Mouse (Mus musculus): Measurements from ENCODE around the gene Gla. TPM values are rescaled to one million over a fixed set of nuclear protein-coding genes. Genes with fewer than 3 reads are reported as not detected.

The Gla gene
- polyA plus RNA-seq (2014; fragmentation: Illumina TruSeq; extraction: RNeasy Lipid Tissue Mini Kit (QIAGEN cat#74804); ENCODE audit: low read depth, low replicate concordance) = 16.2 TPM

DNA sequence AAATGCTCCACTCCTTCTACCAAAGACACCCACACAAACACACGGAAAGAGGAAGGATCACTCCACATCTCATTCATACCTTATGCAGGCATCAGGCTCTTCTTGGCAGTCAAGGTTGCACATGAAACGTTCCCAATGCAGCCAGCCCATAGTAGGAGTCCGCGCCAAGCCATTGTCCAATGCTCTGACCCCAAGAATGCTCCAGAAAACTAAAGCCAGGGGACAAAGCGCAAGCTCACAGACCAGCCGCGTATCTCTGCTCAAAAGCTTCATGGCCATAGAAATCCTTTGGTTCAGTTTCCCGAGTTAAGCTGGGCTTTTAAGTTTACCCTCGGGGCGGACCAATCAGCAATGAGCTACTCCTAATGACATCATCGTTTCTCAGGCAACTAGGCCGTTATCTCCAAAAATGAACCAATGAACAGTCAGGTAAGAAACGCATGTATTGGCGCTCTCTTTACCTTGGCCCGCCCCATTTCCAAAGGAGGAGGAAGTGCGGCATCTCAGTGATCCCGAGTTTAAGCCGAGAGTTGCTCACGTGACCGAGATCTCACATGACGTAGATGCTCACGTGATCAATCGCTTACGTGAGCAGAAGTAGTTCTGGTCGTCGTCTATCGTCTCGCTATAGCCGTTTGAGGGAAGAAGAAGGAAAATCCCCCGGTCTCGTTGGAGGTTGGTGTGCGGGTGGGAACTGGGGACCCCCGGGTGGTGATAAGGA lies at the start of gene Gla, which contains the start of gene Hnrnph2:
Gla (minus strand) TSS at position 467 of the 721 bp plus-strand sequence.
Hnrnph2 (plus strand) TSS at position 521 of the 721 bp plus-strand sequence.

DNA sequence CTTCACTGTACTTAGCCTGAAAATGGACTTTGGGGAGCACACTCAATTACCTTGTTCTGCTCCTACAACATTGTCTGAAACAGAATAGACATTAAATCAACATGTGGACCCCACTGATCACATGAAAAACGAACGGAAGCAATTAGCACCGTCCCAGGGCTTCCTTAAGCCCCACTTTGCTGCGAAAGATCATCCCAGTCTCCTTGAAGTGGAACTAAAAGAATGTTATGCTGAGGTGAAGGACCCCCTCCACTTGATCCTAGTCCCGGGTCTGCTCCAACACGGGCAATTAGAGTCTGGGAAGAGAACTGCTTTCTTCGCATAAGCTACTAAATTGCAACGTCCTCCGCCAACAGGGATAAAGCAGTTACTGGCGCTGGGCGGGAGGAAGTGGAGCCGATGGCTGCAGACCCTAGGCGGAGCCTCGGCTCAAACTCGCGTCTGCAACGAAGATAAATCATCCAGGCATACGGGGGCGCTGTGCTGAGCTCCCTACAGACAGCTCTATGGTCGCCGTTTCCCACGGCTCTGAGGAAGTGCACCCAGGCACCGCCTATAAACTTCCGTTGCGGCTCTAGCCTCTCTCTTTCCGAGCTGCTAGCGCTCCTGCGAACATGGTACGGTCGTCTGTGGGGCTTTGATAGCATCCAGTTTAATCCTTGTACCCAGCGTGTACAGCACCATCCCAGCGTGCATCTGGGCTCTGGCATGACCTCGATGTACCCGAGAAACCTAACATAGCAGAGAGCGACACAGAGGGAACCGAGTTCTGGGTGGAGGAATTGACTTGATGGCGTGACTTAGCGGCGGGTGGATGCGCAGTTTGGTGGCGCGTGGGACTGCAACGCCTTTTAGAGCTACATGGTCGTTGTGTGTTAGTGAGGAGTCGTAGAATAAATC lies 15.6 kb downstream of the Gla start, which contains the start of gene Rpl36a:
Rpl36a (plus strand) TSS at position 552 of the 900 bp plus-strand sequence.

DNA sequence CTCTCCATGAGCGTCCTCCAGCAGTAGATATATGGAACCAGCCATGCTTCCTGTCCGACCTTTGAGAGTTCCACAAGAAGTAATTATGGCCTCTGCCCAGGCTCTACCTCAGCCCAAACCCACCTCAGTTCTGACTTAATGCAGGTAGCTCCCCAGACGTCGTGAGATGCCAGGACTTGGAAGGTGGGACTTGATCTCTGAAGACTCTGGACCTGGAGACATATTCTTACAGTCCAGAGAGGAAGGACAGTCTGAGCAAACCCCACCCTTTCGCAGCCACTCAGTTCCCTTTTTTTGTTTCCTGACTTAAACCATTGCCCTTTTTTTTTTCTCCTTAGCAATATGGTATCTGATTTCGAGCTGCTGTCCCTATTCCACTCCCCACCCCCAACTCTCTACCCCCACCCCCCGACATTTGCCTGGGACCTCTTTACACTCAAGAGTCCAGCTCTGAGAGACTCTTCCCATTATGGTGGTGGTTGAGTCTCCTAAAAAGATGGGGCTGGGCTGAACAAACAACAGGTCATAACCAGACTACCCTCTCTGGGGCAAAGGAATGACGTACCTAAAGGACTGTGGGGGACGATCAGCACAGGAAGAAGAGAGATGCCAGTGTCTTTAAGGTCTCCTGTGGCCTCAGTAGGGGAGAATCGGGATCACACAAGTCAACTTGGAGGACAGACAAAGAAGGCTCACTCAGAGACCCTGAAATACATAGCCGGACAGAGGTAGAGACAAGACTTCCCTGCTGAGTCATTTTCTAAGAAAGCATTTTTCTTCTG lies 17.8 kb downstream of the Gla start, which contains the start of gene Btk:
Btk (minus strand) TSS at position 683 of the 782 bp plus-strand sequence.

DNA sequence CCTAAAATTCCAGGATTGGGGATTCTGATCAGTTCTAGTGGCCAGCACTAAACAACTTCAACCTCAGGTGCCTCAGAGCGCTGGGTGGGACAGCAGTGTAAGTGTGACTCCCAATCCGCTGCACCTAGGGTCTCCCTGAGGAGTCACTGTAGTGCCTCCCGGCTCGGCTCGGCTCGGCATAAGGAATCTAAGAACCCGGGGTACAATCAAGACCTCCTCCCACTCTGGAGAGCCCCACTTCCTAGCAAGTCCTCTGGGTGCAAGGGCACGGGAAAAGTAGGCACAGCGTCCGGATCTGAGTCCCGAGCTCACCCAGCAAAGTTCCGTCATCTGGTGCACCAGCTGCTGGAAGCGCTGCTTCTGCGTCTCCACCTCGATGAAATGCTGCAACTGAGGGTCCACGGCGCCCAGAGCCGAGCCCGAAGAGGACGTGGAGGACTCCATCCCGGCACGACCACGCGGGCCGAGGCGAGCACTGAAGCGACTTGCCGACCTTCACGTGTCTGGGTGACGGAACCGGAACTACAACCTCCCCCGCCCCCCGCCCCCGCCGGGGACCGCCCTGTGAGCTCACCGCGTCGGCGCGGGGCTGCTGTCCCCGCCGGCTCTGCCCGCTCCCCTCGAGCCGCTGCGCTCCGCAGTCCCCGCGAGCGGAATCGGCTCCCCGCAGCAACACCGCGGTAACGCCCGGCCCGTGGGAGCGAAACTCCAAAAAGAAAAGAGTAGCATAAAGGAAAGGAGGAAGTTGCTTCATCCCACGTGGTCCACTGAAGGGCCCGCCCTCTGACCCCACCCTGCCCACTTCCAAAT lies 59.6 kb downstream of the Gla start, which contains the start of gene Timm8a1:
Timm8a1 (minus strand) TSS at position 721 of the 810 bp plus-strand sequence.

Other genes starting within 250 kb of the Gla start
- 0.41 TPM for gene Drp2, start 196.6 kb downstream of the Gla start, polyA plus RNA-seq (2014; fragmentation: Illumina TruSeq; extraction: RNeasy Lipid Tissue Mini Kit (QIAGEN cat#74804); ENCODE audit: low read depth, low replicate concordance)
- gene Taf7l, start 124.6 kb downstream of the Gla start, polyA plus RNA-seq (2014; fragmentation: Illumina TruSeq; extraction: RNeasy Lipid Tissue Mini Kit (QIAGEN cat#74804); ENCODE audit: low read depth, low replicate concordance) = not detected
- gene Timm8a1, start 59.3 kb downstream of the Gla start, polyA plus RNA-seq (2014; fragmentation: Illumina TruSeq; extraction: RNeasy Lipid Tissue Mini Kit (QIAGEN cat#74804); ENCODE audit: low read depth, low replicate concordance) = 147 TPM
- gene Btk, start 17.6 kb downstream of the Gla start, polyA plus RNA-seq (2014; fragmentation: Illumina TruSeq; extraction: RNeasy Lipid Tissue Mini Kit (QIAGEN cat#74804); ENCODE audit: low read depth, low replicate concordance) = 4.1 TPM
- 438 TPM for gene Rpl36a, start 15.5 kb downstream of the Gla start, polyA plus RNA-seq (2014; fragmentation: Illumina TruSeq; extraction: RNeasy Lipid Tissue Mini Kit (QIAGEN cat#74804); ENCODE audit: low read depth, low replicate concordance)
- 277 TPM for gene Hnrnph2, start 54 bp upstream of the Gla start, polyA plus RNA-seq (2014; fragmentation: Illumina TruSeq; extraction: RNeasy Lipid Tissue Mini Kit (QIAGEN cat#74804); ENCODE audit: low read depth, low replicate concordance)
- gene Armcx4, start 85.4 kb upstream of the Gla start, polyA plus RNA-seq (2014; fragmentation: Illumina TruSeq; extraction: RNeasy Lipid Tissue Mini Kit (QIAGEN cat#74804); ENCODE audit: low read depth, low replicate concordance) = 17.9 TPM
- gene Armcx1, start 116.8 kb upstream of the Gla start, polyA plus RNA-seq (2014; fragmentation: Illumina TruSeq; extraction: RNeasy Lipid Tissue Mini Kit (QIAGEN cat#74804); ENCODE audit: low read depth, low replicate concordance) = 56.6 TPM
- gene Armcx6, start 150.3 kb upstream of the Gla start, polyA plus RNA-seq (2014; fragmentation: Illumina TruSeq; extraction: RNeasy Lipid Tissue Mini Kit (QIAGEN cat#74804); ENCODE audit: low read depth, low replicate concordance) = 10.7 TPM
- gene Armcx3, start 155.5 kb upstream of the Gla start, polyA plus RNA-seq (2014; fragmentation: Illumina TruSeq; extraction: RNeasy Lipid Tissue Mini Kit (QIAGEN cat#74804); ENCODE audit: low read depth, low replicate concordance) = 128 TPM
- gene Armcx2, start 208.1 kb upstream of the Gla start, polyA plus RNA-seq (2014; fragmentation: Illumina TruSeq; extraction: RNeasy Lipid Tissue Mini Kit (QIAGEN cat#74804); ENCODE audit: low read depth, low replicate concordance) = 68.6 TPM